Mouse (Mus musculus): ENCODE measurements around the gene Mrpl27. TPM values are rescaled to one million over a fixed set of nuclear protein-coding genes. Genes with fewer than 3 reads are reported as not detected.
A peak's percentile ranks its signal among the peaks of the same experiment; 100 is the strongest.

The Mrpl27 gene
- total and polyA plus RNA-seq, 3 experiments: 95.2 to 139 (median 104) TPM

DNA sequence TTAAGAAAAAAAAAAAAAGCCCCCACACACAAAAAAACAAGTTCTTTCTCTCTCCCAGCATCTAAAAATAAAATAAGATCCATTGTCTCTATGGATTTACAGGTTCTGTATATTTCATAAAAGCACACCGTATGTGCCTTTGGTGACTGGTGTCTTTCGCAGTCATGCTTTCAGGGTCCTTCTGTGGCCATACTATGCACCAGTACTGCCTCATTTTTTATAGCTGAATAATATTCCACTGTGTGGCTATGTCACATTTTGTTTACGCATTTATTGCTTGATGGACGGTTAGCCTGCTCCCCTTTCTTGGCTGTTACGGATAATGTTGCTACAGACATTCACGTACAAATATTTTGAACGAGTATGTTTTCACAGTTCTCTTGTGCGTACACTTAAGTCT, 594 bp upstream of the Mrpl27 start:
- no peaks in the 10 kb centered on the region for H3K27me3 ChIP-seq (replicated peaks)
- H3K27ac ChIP-seq (ENCODE audit: insufficient read depth, low read depth): no peak overlapping the region
- TF ChIP-seq ZC3H11A (IDR thresholded peaks at IDR 0.05; ENCODE audit: low read depth, low read length): no peak
- no peak for TF ChIP-seq RCOR1 (conservative IDR thresholded peaks at IDR 0.05; ENCODE audit: low read depth, low read length)
- TF ChIP-seq GABPA (IDR thresholded peaks at IDR 0.05; ENCODE audit: insufficient replicate concordance, low read depth, low read length): no peak
- no peak for TF ChIP-seq E2F4 (IDR thresholded peaks at IDR 0.05; ENCODE audit: insufficient replicate concordance, low read depth, low read length)
- no peak for TF ChIP-seq TBP (conservative IDR thresholded peaks at IDR 0.05; ENCODE audit: low read depth, low read length)
- no peak for TF ChIP-seq MAZ (IDR thresholded peaks at IDR 0.05; ENCODE audit: low read depth, low read length)
- peaks cover 38 to 69% of the 10 kb centered on the region in 2 experiments for H3K36me3 ChIP-seq (replicated peaks in 1 of 2; ENCODE audit: control insufficient read depth in 1 of 2, insufficient read depth in 1 of 2, low read length in 1 of 2)
- in situ Hi-C loops (cut with MboI; ENCODE audit: low pct_ligation_motif_present, low pct_unique_long_range_greater_than_20kb, low sequenced_read_pairs) (loop anchor here (5.0 kb wide), 1 partner anchor 64 kb away; no protein-coding TSS in a partner anchor), dilution Hi-C loops (cut with MboI; ENCODE audit: extremely low pct_ligation_motif_present, extremely low pct_unique_long_range_greater_than_20kb, low sequenced_read_pairs) (no loop called here)
- peaks cover 23% of the 10 kb centered on the region for H3K79me2 ChIP-seq (replicated peaks; ENCODE audit: control insufficient read depth, extremely low read depth, insufficient read depth, poor library complexity, severe bottlenecking)
- H3K4me2 ChIP-seq (ENCODE audit: insufficient read depth, low read depth, poor library complexity, severe bottlenecking): peak overlapping the region; percentile 90
- peak overlapping the region; percentile 62 to 83 (median 77) for H3K4me3 ChIP-seq (replicated peaks in 1 of 3; ENCODE audit: low read depth in 2 of 3, low read length in 2 of 3, poor library complexity in 1 of 3)
- H3K9ac ChIP-seq (ENCODE audit: insufficient read depth, low read depth): peak overlapping the region; percentile 69
- no peak for DNase-seq (ENCODE audit: extremely low read depth)
- peaks cover 6 to 24% of the 10 kb centered on the region in 2 experiments for H3K4me1 ChIP-seq (ENCODE audit: control insufficient read depth in 1 of 2, insufficient read depth in 2 of 2)
- no peaks in the 10 kb centered on the region for H3K9me3 ChIP-seq (replicated peaks; ENCODE audit: low read length)

DNA sequence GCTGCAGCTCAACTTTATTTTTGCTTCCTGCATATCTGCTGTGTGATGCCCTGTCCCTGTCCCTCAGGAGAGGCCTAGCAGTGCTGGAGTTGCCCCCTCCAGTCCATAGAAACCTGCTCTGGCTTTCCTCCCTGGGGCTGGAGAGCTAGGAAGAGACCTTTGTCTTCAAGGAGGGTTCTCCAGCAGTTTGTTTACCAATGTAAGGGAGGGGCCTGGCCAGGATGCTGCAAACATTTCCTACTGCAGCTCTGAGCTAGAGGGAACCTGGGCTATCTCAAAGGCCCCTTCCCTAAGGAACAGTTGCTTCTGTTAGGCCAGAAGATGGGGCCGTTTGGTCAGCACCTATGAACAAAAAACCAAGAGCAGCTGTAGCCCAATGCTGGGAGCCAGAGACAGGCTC, 7.8 kb downstream of the Mrpl27 start:
- Histone ChIP-seq H3K9me3 (replicated peaks; ENCODE audit: low read length) (no peaks in the 10 kb centered on the region), H3K4me1 (ENCODE audit: control insufficient read depth in 1 of 2, insufficient read depth in 2 of 2) (no peaks in the 10 kb centered on the region), H3K27ac (ENCODE audit: insufficient read depth, low read depth) (no peak overlapping the region), H3K36me3 (replicated peaks in 1 of 2; ENCODE audit: control insufficient read depth in 1 of 2, insufficient read depth in 1 of 2, low read length in 1 of 2) (peaks cover 72 to 92% of the 10 kb centered on the region in 2 experiments), H3K4me3 (replicated peaks in 1 of 3; ENCODE audit: low read depth in 2 of 3, low read length in 2 of 3, poor library complexity in 1 of 3) (no peak overlapping the region), H3K9ac (ENCODE audit: insufficient read depth, low read depth) (no peak overlapping the region), H3K4me2 (ENCODE audit: insufficient read depth, low read depth, poor library complexity, severe bottlenecking) (no peak overlapping the region), H3K79me2 (replicated peaks; ENCODE audit: control insufficient read depth, extremely low read depth, insufficient read depth, poor library complexity, severe bottlenecking) (no peaks in the 10 kb centered on the region), H3K27me3 (replicated peaks) (no peaks in the 10 kb centered on the region)
- dilution Hi-C loops (cut with MboI; ENCODE audit: extremely low pct_ligation_motif_present, extremely low pct_unique_long_range_greater_than_20kb, low sequenced_read_pairs) (no loop called here), in situ Hi-C loops (cut with MboI; ENCODE audit: low pct_ligation_motif_present, low pct_unique_long_range_greater_than_20kb, low sequenced_read_pairs) (no loop called here)
- DNase-seq (ENCODE audit: extremely low read depth): no peak
- no peak for TF ChIP-seq MAZ (IDR thresholded peaks at IDR 0.05; ENCODE audit: low read depth, low read length)
- no peak for TF ChIP-seq PAX5 (IDR thresholded peaks at IDR 0.05; ENCODE audit: low read length)
- TF ChIP-seq ELF1 (IDR thresholded peaks at IDR 0.05; ENCODE audit: low read depth, low read length): no peak
- peak; percentile 14 for TF ChIP-seq RAD21 (IDR thresholded peaks at IDR 0.05; ENCODE audit: low read depth, low read length)
- TF ChIP-seq ZKSCAN1 (IDR thresholded peaks at IDR 0.05; ENCODE audit: borderline replicate concordance, low read depth, low read length): no peak
- peak; percentile 14; the same call in 1 of the 2 replicates for TF ChIP-seq SMC3 (IDR thresholded peaks at IDR 0.05; ENCODE audit: low read depth, low read length)
- TF ChIP-seq RCOR1 (conservative IDR thresholded peaks at IDR 0.05; ENCODE audit: low read depth, low read length): no peak
- TF ChIP-seq JUND (conservative IDR thresholded peaks at IDR 0.05; ENCODE audit: low read depth, low read length): no peak
- TF ChIP-seq IRF4 (IDR thresholded peaks at IDR 0.05; ENCODE audit: low read depth, low read length): no peak
- TF ChIP-seq MAFK (IDR thresholded peaks at IDR 0.05; ENCODE audit: insufficient replicate concordance, low read length): no peak
- no peak for TF ChIP-seq MXI1 (IDR thresholded peaks at IDR 0.05; ENCODE audit: low read depth, low read length)
- no peak for TF ChIP-seq E2F4 (IDR thresholded peaks at IDR 0.05; ENCODE audit: insufficient replicate concordance, low read depth, low read length)
- no peak for TF ChIP-seq POLR2A (IDR thresholded peaks at IDR 0.05; ENCODE audit: low read depth, low read length)
- no peak for TF ChIP-seq SIN3A (IDR thresholded peaks at IDR 0.05; ENCODE audit: low read length)
- no peak for TF ChIP-seq EP300 (IDR thresholded peaks at IDR 0.05; ENCODE audit: low read length)
- peak in 1 of 2 experiments; percentile 10; a peak in 1 of 4 replicates for TF ChIP-seq CTCF (conservative IDR thresholded peaks at IDR 0.05 in 1 of 2, IDR thresholded peaks at IDR 0.05 in 1 of 2; ENCODE audit: low read depth in 2 of 2, low read length in 2 of 2)
- TF ChIP-seq TBP (conservative IDR thresholded peaks at IDR 0.05; ENCODE audit: low read depth, low read length): no peak
